Mouse (Mus musculus) gastrocnemius, postnatal 25 days (tissue): ENCODE results near the gene Fgfr2. TPM values are rescaled to one million over a fixed set of nuclear protein-coding genes. Genes with fewer than 3 reads are reported as not detected.
"Not testable (repeated sequence)": the region's sequence is repeated elsewhere in the genome, so short reads cannot be mapped to it uniquely, and the experiment has no call there.

ENCODE experiments used
- DNase-seq: peaks from one replicate; pipeline ENCODE4 v3.0.0; 2022
- total RNA-seq, 2 experiments: library from RNA; stranded (reverse); gene quantifications; 1 replicate in 1 of 2; 2 replicates in 1 of 2; pipeline ENCODE4 v1.2.3; 2021

The Fgfr2 gene
- total RNA-seq, 2 experiments from 2014 or later, result 0.33 to 0.96 TPM

DNA sequence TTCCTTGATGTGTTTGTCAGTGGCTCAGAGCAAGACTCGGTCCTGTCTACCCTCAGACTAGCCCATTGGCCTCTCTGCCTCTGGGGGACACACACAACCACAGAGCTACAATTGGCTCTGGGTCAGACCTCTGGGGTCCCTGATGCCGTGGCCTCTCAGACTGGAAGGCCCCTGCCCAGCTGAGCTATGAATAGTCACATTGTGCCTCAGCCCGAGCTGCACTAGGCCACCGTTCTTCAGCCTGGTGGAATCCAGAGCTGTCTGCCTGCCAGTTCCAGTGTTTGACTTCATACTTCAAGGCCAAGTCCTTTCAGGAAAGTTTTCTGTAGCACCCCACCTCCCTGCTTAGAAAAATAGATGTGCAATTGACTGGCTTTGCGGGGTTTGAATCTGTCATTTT lies 434.4 kb downstream of the Fgfr2 start:
- no peak for DNase-seq

DNA sequence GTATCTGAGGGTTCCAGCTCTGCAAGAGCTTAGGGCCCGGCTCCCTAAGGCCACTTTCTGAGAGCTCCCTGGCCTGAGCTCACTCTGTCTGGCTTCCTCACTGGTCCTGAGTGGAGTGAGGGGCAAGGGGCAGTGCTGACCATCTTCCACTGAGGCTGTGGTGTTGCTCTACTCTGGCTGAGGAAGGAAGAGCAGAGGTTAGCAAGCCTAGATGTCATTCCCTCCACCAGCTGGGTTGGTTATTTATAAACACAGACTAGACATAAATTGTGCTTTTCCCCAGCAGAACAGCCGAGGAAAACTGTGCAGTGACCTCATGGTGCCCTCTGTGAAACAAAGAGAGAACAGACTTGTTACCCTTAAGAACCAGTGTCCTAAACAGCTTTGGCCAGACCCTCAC lies 435.3 kb downstream of the Fgfr2 start:
- DNase-seq, result no peak

DNA sequence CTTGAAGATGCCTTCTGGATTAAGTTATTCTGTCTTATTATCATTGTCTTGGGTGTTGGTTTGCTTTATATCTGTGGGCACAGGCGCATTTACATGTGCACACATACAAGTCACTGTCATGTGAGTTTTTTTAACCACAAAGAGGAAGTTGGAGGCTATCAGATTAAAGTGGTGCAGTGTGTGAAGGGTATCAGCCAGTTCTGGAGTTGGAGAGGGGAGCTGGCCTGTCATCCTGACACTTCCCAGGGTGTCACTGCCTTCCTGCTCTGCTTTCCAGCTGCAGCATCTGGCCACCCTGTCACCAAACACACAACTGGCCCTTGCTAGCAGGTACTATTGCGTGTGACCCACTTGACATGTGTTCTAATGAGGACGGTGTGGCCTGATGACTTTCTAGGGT lies 436.6 kb downstream of the Fgfr2 start:
- no peak for DNase-seq

DNA sequence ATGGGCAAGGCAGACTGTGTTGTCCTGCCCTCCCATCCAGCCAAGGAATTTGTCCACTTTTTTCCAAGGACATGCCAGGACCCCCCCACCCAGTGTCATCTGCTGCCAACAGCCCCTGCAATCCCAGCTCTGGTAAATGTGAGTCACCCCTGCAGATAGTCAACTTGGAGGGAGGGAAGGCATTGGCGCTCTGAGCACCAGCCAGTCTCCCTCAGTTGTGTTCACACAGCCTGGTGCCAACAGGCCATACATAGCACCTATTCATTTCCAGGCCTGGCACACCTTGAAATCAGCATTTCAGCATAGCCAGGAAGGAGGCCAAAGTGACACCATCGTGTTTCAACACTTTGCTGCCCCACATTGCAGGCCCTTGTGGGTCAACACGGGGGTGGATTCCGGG lies 439.2 kb downstream of the Fgfr2 start:
- DNase-seq, result no peak

DNA sequence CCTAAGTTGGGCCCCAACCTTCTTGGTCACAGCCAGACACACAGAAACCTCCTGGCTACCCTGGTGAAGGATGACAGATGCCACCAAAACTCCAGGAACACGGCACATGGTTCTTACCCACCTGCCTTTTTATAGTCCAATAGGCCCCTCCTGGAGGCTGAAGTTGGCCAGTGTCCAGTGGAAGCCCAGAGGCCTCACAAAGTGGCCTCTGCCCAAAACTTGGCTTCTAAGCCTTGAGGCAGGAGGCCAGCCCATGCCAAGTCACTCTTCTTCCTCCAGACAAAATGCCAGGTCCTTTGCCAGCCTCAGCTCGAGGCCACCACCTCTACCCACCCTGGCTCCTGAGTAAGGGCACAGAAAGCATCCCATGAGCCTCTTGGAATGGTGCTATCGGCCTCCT lies 440.2 kb downstream of the Fgfr2 start:
- DNase-seq, result no peak

DNA sequence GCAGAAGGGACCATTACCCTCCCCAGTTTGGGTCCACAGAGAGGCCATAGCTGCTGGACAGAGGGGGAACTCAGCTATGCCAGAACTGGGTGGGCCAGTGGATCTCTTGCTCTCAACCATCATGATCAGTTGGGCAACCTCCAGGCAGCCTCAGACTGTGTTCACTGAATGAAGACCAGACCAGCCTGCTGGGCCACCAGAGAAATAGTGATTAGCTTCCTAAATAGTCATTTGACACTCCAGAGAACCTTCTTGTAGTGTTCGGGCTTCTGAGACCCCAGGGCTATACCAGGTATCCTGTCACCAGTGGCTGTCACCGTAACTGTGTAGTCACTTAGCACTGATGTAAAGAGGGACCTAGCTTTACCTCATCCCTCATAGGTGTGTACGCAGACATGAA lies 440.8 kb downstream of the Fgfr2 start:
- DNase-seq, result no peak

DNA sequence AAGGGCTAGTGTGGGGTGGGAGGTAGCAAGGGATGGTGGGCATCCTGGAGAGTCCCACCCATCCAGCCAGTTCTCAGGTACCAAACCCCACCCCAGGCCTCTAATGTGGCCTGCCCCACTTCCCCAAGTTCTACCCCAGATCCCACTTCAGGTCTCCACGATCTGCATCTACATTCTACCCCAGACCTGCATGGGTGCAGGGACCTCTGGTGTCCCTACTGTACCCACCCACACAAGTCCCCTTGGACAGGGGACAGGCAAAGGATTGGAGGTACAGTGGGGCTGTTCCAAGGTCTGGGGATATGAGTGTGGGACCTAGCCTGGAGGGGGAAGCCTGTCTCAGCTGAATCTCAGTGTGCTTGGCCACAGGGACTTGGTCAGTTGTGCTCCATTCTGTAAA lies 441.3 kb downstream of the Fgfr2 start:
- no peak for DNase-seq

DNA sequence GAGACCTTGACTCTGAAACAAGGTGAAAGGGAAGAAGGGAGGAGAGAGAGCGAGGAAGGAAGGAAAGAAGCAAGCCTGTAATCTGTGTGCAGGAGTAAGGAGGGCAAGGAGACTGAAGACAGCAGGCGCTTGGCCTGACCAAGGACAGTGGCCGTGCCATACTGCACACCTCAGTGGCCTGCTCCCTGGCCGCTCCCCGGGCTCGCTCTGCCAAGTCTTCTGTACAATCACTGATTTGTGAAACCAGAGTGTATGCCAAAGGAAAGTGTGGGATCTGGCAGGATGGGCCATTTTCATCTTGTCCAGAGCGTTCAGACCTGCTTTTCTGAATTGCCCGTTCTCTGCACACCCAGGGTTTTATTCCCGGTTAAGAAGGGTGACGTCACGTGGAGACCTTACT lies 441.9 kb downstream of the Fgfr2 start:
- no peak for DNase-seq

DNA sequence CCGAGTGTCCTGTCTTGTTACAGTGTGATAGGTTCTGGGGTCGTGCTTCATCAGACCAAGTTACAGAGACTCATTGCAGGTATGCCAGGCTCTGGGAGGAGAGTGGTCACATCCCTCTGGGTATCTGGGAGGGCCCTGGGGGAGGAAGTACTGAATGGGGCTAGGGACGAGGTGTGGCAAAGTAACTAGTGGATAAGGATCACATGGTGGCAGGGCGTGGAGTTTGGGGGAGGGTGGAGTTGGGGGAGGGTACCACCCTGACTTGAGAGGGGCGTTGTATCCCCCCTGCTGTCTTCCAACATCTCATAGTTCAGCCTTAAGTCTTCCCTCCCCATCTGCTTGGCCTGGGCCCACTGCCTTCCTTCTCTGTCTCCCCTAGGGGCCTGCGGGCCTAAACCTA lies 443.6 kb downstream of the Fgfr2 start:
- no peak for DNase-seq

DNA sequence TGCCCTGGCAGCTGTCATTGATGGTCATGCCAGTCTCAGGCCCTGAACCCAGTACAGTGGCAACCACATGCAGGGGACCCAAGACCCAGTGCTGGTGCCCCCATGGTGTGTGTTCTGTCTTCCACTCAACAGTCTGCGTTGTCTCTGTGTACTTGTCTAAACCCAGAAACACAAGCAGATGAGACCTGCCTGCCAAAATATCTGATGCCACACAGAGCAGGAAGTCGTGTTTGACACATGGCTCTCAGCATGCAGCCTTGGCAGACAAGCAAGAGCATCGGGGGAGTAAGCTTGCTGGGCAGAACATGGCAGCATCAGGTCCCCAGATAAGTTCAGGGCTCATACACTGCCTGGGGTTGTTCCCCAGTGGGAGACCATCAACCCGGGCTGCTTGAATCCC lies 444.0 kb downstream of the Fgfr2 start:
- DNase-seq, result no peak

DNA sequence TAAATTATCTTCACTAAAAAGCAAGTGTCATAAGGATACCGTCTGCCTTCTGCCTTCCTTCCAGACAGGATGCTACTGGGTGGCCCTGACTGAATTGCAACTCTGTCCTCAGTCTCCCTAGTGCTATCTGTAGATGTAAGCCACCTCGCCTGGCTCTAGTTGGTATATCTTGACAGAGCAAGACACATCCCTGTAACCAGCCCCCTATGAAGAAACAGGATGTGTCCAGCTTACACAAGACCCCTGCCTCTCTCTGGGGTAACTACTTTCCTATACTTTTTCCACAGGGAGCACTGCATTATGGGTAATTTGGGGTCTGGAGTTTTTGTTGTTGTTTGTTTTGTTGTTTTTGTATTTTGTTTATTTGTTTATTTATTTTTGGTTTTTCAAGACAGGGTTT lies 447.2 kb downstream of the Fgfr2 start:
- no peak for DNase-seq

DNA sequence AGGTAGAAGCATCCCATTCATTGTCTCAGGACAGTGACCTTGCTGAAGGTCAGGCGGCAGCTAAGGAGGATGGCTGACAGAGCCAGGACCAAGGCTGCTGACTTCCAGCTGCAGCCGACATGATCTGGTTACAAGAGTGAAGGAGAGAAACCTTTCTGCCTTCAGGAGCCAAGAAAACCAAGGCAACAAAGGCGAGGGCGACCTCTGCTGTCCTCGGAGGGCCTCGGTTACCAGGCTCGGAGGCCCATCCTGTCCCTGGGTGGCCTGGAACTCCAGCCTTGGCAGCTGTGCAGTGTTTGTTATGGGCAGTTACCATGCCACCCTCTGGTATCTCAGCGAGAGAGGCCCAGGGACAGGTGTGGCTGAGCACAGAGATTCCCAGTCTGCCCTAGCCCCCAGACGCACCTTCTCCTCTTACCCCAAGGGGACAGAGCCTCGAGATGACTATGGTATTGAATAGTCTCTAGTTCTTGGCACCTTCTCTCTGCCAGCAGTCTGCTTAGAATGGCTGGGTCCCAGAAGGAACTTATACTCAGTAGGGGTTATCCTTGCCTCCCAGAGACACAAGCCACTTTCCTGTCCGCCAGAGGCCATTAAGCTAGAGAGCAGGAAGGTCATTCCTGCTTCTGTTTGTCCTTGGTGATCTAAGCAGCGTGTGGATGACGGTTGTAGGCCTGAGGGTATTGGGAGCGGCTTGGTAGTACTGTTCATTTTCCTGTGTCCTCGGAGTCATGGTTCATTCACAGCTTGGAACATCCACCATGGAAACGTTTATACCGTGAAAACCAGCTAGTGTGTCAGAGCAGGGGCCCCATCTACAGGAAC lies 449.0 kb downstream of the Fgfr2 start:
- peak; percentile 89 for DNase-seq

DNA sequence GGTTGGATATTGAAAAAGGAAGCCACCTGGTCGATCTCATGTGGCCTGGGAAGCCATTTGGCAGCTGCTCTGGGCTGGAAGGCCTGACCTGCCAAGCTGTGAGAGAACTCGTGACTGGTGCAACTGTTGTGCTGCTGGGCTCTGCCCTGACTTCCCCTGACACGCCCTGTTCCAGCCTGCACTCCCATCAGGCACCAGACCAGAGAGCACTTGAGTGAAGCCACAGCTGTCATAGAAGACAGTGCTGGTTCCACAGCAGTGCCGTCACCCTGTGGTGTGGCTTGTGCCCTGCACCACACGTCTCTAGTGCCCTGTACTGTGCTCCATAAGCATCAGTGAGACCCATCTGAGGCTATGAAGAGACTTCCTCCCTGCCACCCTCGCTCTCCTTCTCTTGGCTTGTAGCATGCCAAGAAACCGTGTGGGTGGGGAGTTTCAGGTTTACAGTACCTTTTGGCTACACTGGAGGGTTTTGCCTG lies 450.6 kb downstream of the Fgfr2 start:
- DNase-seq, result peak; percentile 87

DNA sequence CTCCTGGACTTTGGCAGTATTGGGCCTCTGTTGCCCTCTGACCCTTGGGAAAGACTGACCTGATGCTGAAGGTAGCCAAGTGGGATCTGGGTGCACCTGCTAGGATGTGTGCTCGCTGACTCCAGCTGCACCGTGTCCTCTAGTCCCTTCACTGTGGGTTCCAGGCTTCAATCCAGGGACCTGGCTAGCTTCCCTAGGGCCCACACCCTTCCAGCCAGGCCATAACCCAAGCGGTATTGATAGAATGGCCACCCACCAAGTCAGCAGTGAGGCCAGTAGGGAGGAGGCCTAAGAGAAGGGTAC lies 452.3 kb downstream of the Fgfr2 start:
- peak; percentile 85 for DNase-seq

DNA sequence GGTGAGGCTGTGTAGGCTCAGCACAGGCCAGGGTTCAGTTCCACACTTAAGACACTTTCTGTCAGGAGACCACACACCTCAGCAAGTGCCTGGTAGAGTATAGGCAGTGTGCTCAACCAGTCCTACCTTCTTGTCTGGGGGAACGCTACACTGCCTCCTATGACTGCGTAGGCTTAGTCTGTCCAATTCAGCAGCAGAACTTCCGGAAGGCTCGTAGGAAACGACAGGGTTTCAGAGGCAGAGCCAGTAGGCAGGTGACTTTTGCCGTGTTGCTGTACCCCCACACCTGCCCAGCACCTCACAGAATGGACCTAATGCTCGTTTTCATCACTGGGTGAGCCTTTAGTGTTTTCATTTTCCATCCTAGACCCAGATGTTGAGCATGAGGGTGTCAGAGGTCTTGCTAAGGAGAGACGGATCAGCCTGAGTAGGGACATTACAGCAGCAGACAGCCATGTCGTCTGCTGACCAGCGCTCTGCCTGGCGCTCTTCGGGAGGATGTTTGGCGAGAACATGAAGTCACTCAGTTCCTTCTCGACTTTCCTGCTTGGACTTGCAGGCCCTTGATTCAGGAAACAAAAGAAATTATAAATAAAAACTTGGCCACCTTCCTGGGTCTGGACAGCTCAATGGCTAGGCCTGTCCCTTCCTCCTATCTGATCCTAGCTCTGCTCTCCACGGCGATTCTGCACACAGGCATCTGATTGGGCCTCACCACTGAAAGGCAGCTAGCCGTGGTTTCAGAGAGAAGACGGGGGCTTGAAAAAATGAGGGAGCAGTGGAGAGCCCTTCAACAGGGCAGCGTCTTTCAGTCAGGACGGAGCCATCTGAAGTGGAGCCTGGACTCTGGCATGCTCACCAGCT lies 452.9 kb downstream of the Fgfr2 start:
- DNase-seq, result no peak

DNA sequence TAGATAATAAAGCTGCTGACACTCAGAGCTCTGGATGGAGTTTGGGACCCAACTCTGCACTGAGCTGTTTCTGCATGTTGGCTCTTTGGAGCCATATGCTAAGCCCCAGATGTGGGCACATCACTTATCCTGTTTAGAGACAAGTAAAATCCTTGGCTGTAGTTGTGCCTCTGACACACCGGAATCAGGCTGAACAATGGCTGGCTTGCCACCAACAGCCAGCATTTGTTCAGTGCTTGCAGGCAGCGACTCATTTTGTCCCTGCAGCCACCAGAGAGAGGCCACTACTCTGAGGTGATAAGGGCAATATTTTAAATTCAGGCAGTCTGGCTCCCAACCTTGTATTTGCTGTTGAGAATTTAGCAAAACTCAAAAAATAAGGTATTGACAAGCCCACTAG lies 454.5 kb downstream of the Fgfr2 start:
- no peak for DNase-seq

DNA sequence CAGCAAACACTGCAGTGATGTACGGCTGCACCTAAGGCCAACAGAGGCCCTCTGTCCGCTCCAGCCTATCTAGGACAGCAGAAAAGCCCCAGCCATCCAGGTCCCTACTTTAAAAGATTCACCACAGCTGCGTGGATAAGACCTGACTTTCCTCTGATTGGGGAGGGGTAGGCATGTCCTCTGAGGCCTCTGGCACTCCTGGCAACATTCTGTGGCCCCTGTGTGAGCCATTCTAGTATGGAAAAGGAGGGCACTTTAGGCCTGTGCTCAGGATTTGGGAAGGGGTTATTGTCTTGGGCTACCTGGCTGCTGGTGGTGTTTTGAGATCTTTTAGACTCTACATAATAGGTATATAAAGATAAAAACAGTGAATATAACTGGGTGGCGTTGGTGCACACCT lies 456.6 kb downstream of the Fgfr2 start:
- DNase-seq, result no peak

DNA sequence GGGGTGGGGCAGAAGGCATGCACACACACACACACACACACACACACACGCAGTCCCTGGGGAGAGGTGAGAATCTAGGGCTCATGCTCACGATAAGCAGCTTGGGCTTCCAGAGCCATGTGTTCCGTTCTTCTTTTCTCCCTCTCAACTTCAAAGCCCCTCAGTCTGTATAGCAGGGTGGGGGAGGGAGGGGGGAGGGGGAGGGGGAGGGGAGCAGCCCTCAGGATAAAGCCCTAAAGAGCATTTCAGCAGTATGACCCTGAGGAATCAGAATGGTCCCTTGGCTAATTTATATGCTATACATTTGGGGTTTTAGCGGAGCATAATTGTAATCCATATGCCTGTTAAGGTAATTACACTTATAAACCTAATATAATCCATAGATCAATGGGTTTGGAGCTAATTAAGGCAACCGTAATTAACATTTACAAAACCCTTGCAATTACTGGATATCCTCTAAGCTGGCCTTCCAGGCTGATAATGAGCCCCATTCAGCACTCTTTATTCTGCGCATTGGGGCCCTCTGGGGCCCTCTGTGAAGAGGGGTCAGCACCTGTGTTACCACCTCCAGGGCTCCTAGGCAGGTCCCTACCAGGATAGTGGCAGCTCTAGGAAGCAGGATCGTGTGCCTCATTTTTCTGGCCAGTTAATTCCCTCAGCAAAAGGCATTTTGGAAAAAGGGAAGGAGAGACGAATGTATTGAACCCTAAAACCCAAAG lies 457.3 kb downstream of the Fgfr2 start:
- DNase-seq, result no peak

DNA sequence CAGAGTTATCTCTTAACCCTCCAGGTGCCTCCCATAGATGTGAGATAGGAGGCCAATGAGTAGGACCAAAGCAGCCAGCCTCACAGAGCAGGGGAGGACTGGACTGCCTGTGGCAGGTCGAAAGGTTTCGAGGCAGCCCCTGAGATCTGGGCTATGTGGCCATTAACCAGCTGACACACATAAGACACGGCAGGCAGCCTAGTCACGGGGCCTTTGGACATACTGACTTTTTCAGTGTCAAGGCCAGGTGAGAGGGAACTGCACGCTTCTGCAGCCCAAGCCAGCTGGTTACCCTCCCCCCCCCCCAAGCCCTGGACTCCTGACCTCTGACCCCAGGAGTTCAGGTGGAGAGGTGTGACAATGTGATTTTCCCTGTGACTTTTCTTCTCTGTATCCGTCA lies 458.3 kb downstream of the Fgfr2 start:
- DNase-seq, result no peak

DNA sequence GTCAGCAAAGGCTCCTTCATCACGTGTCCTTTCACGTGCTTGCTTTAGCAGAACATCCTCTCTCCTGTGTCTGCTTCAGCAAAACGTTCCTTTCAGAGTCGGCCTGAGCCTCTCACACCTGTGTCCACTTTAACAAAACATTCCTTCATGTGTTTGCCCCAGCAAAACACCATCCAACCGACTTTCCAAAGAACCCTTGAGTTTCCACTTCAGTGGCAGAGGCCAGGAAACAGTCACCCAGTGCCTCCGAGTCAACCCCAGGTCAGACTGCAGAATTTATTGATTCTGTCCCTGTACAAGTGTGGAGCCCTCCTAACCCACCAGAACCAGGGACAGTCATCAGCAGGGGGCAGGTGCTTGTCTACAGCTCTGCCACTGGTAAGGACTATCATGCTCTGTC lies 460.3 kb downstream of the Fgfr2 start:
- not testable (repeated sequence) for DNase-seq

DNA sequence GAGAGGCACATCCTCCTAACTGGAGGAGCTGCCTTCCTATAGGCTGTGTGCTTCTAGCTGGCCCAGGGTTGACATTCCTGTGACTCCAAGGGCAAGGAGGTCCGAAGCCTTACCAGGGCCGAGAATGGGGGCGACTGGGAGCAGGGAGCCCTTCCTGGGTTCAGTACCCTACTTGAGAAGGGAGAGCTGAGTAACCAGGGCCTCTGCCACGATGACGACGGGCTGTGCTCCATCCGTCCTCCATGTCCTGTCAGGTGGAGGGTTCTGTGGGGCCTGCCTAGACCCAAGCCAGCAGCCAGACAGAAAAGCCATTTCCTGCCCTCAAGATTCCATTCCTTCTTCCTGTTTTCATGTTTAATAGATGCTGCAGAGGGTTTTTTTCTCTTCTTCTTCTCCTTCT lies 463.5 kb downstream of the Fgfr2 start:
- no peak for DNase-seq

DNA sequence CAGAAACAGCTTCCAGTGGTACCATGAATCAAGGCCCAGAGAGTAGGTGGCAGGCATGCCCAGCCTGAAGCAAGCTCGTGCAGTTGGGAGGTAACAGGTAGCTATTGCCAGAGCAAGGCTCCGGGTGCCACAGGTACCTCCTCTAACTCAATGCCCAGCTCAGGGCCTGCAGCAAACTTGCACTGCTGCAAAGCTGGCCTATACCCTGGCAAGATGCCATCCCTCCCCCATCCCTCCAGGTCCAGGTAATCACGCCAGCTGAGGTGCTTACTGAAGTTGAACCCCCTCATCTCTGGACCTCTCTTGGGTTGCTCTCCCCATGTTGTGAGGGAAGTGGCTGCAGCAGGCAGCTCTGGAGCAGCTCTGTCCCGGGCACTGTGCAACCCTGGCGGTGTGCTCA lies 464.5 kb downstream of the Fgfr2 start:
- no peak for DNase-seq

DNA sequence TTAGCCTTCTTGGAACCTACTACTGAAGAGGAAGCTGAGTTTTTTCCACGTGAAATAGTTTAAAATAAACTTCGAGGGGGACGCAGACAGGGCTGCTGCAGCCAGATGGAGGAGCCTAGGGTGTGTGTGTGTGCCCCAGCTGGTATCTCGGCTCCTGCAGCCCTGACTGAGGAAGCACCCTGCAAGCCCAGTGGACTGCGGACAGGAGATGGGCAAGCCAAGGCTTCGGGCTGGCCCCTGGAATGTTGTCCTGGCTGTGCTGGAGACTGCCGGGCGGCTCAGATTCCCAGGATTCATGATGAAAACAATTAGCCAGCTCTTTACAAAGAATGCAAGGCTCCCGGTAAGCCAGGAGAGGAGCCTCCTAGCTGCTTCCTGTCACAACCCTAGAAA lies 465.1 kb downstream of the Fgfr2 start:
- peak; percentile 48 for DNase-seq
